Mouse (Mus musculus) olfactory bulb, adult 2 months (tissue): ENCODE data around the gene Prol1.

Experiments
- CTCF ChIP-seq: fragments of 200-500 bp; IDR thresholded peaks from 2 replicates; pipeline ENCODE4 v1.5.1; 2012; ENCODE audit warnings: low read depth, mild to moderate bottlenecking, low read length, moderate library complexity; ENCODE audit not compliant: insufficient read depth
- POLR2A ChIP-seq: fragments of 200-500 bp; IDR thresholded peaks from 2 replicates; pipeline ENCODE4 v1.6.1; 2012; ENCODE audit warnings: mild to moderate bottlenecking, low read depth, low read length, moderate library complexity; ENCODE audit not compliant: insufficient read depth

GRCm38 (mm10) chr5:88366886-88367285 lies 49.8 kb downstream of the Prol1 start:
- TF ChIP-seq POLR2A (no peak), CTCF (no peak)
